Mouse (Mus musculus): ENCODE measurements at regions not wholly inside any gene's neighbourhood (a gene's known extent, or its start where the extent isn't known, plus 50 kb on each side); places are given as distances from the start of the nearest gene placed in this dataset.

- TF ChIP-seq POLR2A (IDR thresholded peaks at IDR 0.05; ENCODE audit: low read depth, low read length) (no peak), CTCF (IDR thresholded peaks at IDR 0.05; ENCODE audit: extremely low read depth, insufficient read depth, insufficient read length, insufficient replicate concordance) (no peak)
Observed at GRCm38 (mm10) chr17:81194006-81194405, 129.1 kb upstream of the Thumpd2 start.

Data from spleen, adult 2 months (tissue).